Mouse (Mus musculus) erythroid progenitor cell, adult 5-6 weeks (primary cell): ENCODE measurements around the gene Foxd2. TPM values are rescaled to one million over a fixed set of nuclear protein-coding genes. Genes with fewer than 3 reads are reported as not detected.
A peak's percentile ranks its signal among the peaks of the same experiment; 100 is the strongest.

Experiments
- ATAC-seq: replicated peaks from 2 replicates; pipeline ENCODE4 v1.8.0; 2016; ENCODE audit warnings: moderate number of reproducible peaks, mild to moderate bottlenecking, moderate TSS enrichment, inconsistent platforms; ENCODE audit not compliant: poor library complexity, low FRiP score, severe bottlenecking
- total RNA-seq, 2 experiments: library from RNA; stranded (forward) in 1 of 2; stranded (reverse) in 1 of 2; fragments of 150-400 nt in 1 of 2; fragments of 186-747, 209-891 nt in 1 of 2; gene quantifications; 2 replicates each; pipeline versions ENCODE4 v1.2.3 to v1.2.4; 2015 to 2017; ENCODE audit warnings: low replicate concordance in 2 of 2

The Foxd2 gene
- total RNA-seq, 2 experiments from 2014 or later: 0.84 TPM; not detected in 1

DNA sequence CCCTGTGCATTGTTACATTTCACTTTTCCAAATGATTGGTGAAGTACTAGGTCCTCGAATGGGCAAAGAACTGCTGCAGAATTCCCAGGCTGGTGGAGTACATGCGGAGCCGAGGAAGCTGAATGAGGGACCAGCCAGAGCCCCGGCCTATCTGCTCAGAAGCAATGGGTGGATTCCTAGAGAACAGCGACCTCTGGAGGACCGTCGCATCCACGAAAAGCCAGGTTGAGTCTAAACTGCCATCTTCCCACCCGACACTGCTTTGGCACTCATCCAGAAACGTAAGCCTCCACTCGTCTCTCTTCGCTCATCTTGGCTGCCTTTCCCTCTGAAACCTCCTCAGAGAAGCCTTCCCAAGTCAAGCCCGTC lies 4.9 kb upstream of the Foxd2 start:
- no peak for ATAC-seq

- ATAC-seq: no peak
Measured at GRCm38 (mm10) chr4:114912705-114913593, 4.3 kb upstream of the Foxd2 start.

DNA sequence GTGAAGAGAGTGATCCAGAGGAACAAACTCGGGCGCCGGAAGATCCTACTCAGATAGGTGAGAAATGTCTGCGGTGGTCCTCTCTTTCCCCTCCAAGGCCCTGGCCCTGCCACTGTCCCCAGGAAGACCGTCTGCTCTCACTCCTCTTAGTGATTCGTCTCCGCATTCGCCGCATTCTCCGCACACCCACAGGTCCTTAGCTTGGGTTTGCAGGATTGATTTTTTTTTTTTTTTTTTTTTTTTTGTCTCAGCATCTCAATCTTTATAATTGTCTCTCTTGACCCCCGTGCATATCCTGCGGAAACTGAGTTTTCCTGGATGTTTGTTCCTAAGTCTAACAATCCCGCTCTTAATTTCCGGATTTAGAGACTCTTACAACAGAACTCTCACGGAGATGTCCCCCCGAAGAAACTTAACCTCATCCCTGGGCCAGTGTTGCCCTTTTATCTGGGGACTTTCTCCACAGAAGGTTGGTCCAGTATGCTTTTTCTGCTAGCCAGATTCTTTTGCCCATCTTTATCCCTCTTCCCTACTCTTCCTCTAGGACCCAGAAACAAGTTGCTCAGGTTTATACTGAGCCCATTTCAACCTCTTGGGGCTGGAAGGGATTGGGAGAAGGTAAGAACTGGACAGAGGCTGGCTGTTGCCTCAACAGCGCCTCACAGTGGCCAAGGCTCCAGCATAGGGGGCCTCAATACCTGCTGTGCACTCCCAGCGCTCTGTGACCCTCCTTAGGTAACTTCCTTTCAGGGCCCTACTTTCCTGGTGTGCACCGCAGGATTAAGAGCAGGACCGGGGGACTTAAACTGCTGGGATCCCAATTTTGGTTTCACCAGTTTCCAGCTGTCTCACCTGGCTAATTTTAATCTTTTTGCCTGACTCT lies 1.2 kb upstream of the Foxd2 start:
- peak; percentile 71 for ATAC-seq

DNA sequence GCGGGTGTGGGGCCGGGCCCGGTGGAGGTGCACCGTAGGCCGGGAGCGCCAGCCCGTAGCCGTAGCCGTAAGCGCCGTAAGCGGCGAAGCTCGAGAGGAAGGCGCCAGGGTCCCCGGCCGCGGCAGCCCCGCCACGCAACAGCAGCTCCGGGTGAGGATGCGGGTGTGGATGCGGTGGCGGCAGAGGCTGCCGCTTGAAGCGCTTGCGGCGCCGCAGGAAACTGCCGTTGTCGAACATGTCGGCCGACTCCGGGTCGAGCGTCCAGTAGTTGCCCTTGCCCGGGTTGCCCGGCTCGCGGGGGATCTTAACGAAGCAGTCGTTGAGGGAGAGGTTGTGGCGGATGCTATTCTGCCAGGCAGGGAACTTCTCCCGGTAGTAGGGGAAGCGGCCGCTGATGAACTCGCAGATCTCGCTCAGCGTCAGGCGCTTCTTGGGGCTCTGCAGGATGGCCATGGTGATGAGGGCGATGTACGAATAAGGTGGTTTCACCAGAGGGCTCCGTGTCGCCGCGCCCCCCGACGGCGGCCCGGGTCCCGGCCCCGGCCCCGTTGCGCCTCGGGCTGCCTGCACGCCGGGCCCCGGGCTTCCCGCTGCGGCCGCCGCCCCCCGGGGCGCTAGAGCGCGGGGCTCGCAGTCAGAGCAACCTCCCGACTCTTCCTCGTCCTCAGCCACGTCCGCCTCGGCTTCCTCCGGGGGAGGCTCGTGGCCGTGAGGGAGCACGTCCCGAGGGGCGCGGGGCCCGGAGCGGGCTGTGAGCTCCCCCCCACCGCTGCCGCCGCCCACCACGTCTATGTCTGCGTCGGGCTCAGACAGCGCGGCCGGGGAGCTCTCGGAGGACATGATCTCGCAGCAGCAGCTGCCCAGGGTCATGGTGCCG lies 483 bp downstream of the Foxd2 start:
- ATAC-seq: no peak

DNA sequence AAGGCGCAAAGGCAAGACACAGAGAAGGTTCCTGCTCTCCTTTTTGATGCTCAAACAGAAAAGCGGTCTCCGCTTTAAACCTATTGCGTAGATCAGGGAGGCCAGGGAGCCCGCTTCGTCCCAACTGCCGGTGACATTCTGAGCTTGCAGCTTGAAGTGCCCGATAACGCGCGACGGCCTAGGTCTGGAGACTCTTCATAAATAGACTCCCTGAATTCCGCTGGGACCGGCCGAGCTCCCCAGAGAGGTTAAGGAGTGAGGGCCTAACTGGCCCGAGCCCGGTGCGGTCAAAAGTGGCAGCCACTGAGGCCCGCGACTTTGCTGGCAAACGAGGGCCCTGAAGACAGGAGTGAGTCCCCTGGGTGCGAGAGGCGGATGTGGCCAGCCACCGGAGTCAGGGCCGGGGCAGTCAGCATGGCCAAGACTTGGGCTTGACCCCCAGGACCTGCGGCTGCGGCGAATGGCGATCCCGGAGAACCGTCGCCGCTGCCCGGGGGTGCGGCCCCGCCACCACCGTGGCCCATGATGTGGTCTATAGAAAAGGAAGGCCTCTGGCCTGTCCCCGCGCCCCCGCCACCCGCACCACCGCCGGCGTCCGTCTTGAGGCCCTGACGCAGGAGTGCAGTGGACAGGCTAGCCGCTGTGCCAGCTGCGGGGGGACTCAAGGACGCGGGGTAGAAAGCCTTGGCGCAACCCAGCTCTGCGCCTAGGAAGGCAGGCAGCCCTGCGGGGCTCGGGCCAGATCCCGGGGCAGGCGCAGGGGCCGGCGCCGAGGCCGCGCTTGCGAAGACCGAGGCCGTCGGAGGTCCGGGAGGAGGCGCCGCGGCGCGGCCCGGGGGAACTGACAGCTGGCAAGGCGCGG lies 1.4 kb downstream of the Foxd2 start:
- no peak for ATAC-seq

- no peak for ATAC-seq
Measured at GRCm38 (mm10) chr4:114905969-114906680, 2.5 kb downstream of the Foxd2 start.

- ATAC-seq: no peak
Measured at GRCm38 (mm10) chr4:114905501-114905900, 3.2 kb downstream of the Foxd2 start.

GRCm38 (mm10) chr4:114903422-114903782 lies 5.3 kb downstream of the Foxd2 start:
- ATAC-seq: no peak

DNA sequence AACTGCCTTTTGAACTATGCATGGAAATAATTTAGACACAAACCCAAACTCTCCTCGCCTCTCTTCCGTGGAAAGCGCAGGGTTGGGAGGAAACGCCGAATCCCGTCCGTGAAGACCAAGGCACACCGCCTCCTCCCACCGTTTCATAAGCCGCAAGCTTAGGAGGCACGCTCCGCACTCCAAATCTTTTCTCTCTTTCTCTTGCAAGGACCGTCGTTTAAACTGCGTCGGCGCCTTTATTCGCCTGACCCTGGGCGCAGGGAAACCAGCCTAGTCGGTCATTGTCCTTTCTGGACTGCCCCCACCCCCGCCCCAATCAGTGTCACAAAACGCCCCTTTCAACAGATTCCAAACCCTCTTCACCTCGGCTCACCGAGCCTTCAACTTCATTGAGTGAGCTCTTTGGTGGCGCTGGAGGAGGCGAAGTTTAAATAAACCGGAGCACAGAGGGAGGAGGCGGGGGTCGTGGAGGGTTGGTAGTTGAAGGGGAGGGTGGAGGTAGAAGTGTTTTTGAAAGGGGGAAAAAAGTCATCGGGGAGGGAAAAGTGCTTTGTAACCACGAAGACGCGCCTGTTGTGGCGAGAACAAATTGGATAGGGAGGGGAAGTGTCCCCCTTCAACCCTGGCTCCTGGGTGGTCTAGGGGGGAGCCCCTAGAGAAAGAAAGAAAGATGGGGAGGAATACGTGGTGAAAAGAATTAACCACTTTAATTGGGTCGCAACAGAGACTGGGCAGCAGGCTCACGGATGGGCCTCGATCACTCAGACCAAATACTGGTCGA lies 5.8 kb downstream of the Foxd2 start:
- ATAC-seq: no peak

GRCm38 (mm10) chr4:114901643-114902351 lies 6.9 kb downstream of the Foxd2 start:
- no peak for ATAC-seq

DNA sequence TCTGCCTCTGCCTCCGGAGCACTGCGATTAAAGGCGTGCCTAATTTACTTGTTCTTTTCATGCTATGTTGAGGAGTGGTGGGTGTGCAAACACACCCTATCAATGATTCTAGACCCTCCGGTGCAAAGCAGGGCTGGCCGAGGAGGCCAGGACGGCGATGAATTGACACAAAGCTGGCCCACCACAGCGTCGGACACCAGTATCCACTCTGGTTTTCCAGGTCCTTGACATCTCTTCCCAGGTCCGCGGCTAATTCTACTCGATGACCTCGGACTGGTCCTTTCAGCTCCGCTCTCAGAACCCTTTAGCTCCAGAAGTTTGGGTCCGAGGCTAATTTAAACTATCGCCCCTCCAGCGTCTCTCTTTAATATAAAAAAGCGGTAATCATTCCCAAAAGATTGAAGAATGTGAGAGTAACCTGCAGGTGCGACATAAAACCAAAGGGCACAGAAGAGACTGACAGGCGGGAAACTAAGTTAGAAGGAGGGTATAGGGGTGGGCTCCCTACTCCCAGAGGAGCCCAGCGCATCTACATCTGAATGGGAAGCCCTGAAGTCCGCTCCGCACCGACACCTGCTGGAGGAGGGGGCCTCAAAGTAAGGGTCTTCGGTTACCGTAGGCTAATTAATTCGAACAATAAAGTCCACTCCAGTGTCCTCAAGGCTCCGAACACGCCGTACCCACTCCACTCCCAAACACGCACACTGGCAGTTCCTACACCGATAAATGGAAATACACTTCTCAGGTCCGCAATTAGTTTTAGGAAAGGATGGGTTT lies 7.6 kb downstream of the Foxd2 start:
- no peak for ATAC-seq

GRCm38 (mm10) chr4:114899885-114900284 lies 8.8 kb downstream of the Foxd2 start:
- no peak for ATAC-seq

- ATAC-seq: no peak
Measured at GRCm38 (mm10) chr4:114897853-114898252, 10.8 kb downstream of the Foxd2 start.

- no peak for ATAC-seq
Measured at GRCm38 (mm10) chr4:114882232-114882631, 26.4 kb downstream of the Foxd2 start.

GRCm38 (mm10) chr4:114876441-114876972 lies 32.2 kb downstream of the Foxd2 start:
- no peak for ATAC-seq
